Mouse (Mus musculus) forebrain, embryonic 14.5 days (tissue): Measurements from ENCODE around the gene Gm29666. TPM values are rescaled to one million over a fixed set of nuclear protein-coding genes. Genes with fewer than 3 reads are reported as not detected.
"Not testable (repeated sequence)": the region's sequence is repeated elsewhere in the genome, so short reads cannot be mapped to it uniquely, and the experiment has no call there.

ENCODE experiments used
- ATAC-seq: fragments of 200-750 bp; cut with Nextera tagmentation; 2 replicates; pipeline ENCODE4 v1.8.0; 2017; ENCODE audit warnings: mild to moderate bottlenecking, moderate library complexity
- DNase-seq: peaks from one replicate; pipeline ENCODE4 v3.0.0-alpha.2; 2015; ENCODE audit warnings: low spot score
- H3K27ac ChIP-seq: fragments of 300-500 bp; sonication (generic); 2 replicates; pipeline ENCODE4 v1.5.1; 2014; ENCODE audit warnings: low read depth, mild to moderate bottlenecking, control low read depth, low read length, moderate library complexity
- H3K27me3 ChIP-seq: fragments of 300-500 bp; sonication (generic); replicated peaks from 2 replicates; pipeline ENCODE4 v1.6.1; 2014; ENCODE audit warnings: low read length, control low read depth, mixed read lengths; ENCODE audit not compliant: control insufficient read depth, insufficient read depth
- H3K36me3 ChIP-seq: fragments of 300-500 bp; sonication (generic); 2 replicates; pipeline ENCODE4 v1.6.1; 2014; ENCODE audit warnings: low read length, control low read depth; ENCODE audit not compliant: control insufficient read depth, insufficient read depth
- H3K4me1 ChIP-seq: fragments of 300-500 bp; sonication (generic); 2 replicates; pipeline ENCODE4 v1.6.1; 2014; ENCODE audit warnings: antibody characterized with exemption, low read length, control low read depth; ENCODE audit not compliant: control insufficient read depth, insufficient read depth
- H3K4me2 ChIP-seq: fragments of 300-500 bp; sonication (generic); 2 replicates; pipeline ENCODE4 v1.6.1; 2014; ENCODE audit warnings: mild to moderate bottlenecking, control low read depth, low read length
- H3K4me3 ChIP-seq: fragments of 300-500 bp; sonication (generic); 2 replicates; pipeline ENCODE4 v1.5.1; 2014; ENCODE audit warnings: low read depth, low read length, control low read depth
- H3K9ac ChIP-seq: fragments of 300-500 bp; sonication (generic); 2 replicates; pipeline ENCODE4 v1.6.1; 2014; ENCODE audit warnings: mild to moderate bottlenecking, low read length, control low read depth, moderate library complexity
- H3K9me3 ChIP-seq: fragments of 300-500 bp; sonication (generic); replicated peaks from 2 replicates; pipeline ENCODE4 v1.6.1; 2016; ENCODE audit warnings: low read length, control low read depth, mixed read lengths; ENCODE audit not compliant: control insufficient read depth
- WGBS: fragments of 180-500 bp; shearing (Covaris S2); extraction: QIAGEN DNeasy Blood & Tissue Kit; methylation state at CpG from one replicate; pipeline ENCODE4 v1.1.7; 2014; 5-methylcytosine and 5-hydroxymethylcytosine counted together
- polyA plus RNA-seq: library from polyadenylated mRNA; unstranded; fragments of >200 nt; fragmentation: Nextera tagmentation; extraction: Ambion mirVana; gene quantifications from 2 replicates; pipeline ENCODE4 v1.2.1, GENCODE M21; 2014

Gm29666 gene
- polyA plus RNA-seq, 1 experiment from 2014 or later: 0.30 TPM

DNA sequence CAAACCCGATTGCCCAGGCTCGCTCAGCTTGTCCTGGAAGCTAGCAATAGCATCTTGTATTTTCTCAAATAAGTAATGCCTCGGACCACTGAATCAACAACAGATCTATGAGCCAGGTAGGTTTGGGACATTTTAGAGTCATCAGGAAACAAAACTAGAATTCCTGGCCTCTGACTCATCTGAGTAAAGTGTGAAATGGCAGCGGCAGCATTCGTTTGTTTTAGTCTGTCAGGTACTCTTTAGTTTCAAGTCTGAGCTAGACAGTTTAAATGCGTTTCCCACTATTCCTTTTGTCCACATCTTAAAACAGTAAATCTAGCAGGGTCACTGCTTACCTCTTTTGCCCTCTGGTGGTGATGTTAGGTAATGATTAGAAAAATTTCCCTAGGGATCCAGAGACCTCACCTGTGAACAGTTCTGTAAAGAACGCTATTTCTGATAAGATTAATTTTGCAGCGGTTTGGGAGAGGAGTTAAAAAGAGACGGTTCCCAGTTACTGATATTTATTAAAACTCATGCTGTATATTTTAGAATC is 5.0 kb upstream of the Gm29666 start:
- H3K27ac ChIP-seq: no peak overlapping the region
- H3K27me3 ChIP-seq: no peaks in the 10 kb centered on the region
- ATAC-seq: no peak
- WGBS: 12% methylated on average over 9 of the region's 9 CpGs
- peak overlapping the region; percentile 94 for H3K9ac ChIP-seq
- H3K36me3 ChIP-seq: peaks cover 26% of the 10 kb centered on the region
- peak overlapping the region; percentile 98 for H3K4me3 ChIP-seq
- peak; percentile 84 for DNase-seq
- peak overlapping the region; percentile 89 for H3K4me2 ChIP-seq
- peaks cover 21% of the 10 kb centered on the region for H3K4me1 ChIP-seq
- no peaks in the 10 kb centered on the region for H3K9me3 ChIP-seq

DNA sequence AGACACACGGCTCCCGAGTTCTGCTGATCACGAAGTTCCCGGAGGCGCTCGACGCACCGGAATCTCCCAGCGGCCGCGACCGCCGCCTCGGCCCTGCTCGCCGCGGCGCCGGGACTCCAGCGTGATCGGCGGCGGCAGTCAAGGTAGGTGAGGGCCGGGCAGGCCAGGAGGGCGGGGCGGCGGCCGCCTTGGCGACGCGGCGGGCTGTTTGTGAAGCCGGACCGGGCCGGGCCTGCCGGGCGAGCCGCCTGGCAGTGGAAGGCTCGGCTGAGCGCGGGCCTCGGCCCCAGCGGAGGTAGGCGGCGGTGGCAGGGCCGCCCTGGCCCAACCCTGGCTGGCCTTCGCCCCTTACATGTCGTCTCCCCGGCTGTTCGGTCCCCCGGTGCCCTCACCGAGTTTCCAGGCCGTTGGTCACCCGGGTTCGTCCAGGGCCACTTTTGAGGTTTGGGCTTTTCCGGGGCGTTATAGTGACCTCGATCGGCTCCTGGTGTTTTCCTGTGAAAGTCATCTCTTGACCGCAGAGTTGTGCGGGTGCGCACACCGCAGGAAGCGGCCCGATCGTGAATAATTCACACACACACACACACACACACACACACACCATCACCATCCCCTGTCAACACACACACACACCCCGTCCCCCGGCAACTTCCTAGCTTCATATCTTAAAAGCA is 3.8 kb upstream of the Gm29666 start:
- H3K27me3 ChIP-seq: no peaks in the 10 kb centered on the region
- peak overlapping the region; percentile 98 for H3K4me3 ChIP-seq
- H3K36me3 ChIP-seq: peaks cover 14% of the 10 kb centered on the region
- DNase-seq (peak; percentile 16), ATAC-seq (peak; percentile 79)
- H3K9me3 ChIP-seq: no peaks in the 10 kb centered on the region
- H3K27ac ChIP-seq: peak overlapping the region; percentile 94
- peak overlapping the region; percentile 89 for H3K4me2 ChIP-seq
- 0% methylated on average over 68 of the region's 68 CpGs for WGBS
- H3K9ac ChIP-seq: peak overlapping the region; percentile 94
- H3K4me1 ChIP-seq: peaks cover 21% of the 10 kb centered on the region

DNA sequence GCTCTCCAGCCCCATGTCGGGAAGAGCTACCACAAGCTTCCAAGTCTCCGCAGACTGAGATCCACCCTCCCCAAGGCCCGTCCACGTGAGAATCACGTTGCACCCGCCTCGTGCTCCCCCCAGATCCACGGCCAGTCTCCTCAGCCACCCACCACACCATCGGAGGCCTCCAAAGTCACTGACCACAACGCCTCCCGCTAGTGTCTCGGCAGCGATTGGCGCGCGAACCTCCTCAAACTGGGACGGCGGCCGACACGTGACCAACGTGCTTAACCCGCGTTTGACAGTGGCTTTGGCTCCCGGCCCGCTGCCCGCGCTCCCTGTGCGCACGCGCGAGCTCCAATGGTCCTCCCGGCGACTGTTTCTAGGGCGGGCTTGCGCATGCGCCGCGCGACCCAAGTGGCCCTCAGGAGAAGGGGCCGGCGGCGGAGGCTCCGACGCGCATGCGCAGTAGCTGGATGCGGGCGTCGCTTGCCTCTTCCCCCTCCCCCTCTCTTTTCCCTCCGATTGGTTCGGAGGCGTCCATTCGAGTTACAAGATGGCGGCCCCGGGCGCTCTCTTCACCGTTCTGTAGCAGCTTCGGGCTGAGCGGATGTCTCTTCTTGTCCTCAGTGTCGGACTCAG is 3.2 kb upstream of the Gm29666 start, which contains the start of gene Nup50:
TSS of gene Nup50 (plus strand) at position 528 of the 624 bp plus-strand sequence.
- DNase-seq (peak; percentile 99), ATAC-seq (peak; percentile 91)
- H3K9me3 ChIP-seq: no peaks in the 10 kb centered on the region
- peaks cover 21% of the 10 kb centered on the region for H3K4me1 ChIP-seq
- H3K4me2 ChIP-seq: peak within 1 kb of the TSS; percentile 89
- H3K4me3 ChIP-seq: peak within 1 kb of the TSS; percentile 98
- peak within 1 kb of the TSS; percentile 94 for H3K9ac ChIP-seq
- H3K36me3 ChIP-seq: peaks cover 9% of the 10 kb centered on the region
- H3K27ac ChIP-seq: peak within 1 kb of the TSS; percentile 94
- H3K27me3 ChIP-seq: no peaks in the 10 kb centered on the region
- WGBS: under 1% methylated on average over 60 of the region's 60 CpGs

DNA sequence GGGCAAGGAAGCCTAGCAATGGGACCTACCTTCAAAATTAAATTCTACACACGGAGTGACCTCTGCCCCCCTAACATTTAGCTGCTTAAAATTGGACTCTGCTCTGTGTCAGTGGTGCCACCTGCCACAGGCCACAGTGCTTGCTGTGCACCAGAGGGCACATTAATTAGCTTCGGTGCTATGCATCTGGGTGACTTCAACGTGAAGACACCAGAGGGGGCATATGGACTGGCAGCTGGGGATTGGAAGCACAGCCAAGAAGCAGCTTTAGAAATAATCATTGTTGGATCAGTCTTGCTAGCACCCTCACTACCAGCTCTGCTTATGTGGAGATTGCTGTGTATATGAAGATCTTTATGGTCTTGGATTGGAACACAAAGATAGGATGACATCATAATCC is 6.6 kb downstream of the Gm29666 start:
- Histone ChIP-seq H3K9ac (no peak overlapping the region), H3K9me3 (no peaks in the 10 kb centered on the region), H3K36me3 (no peaks in the 10 kb centered on the region), H3K4me3 (no peak overlapping the region), H3K4me2 (no peak overlapping the region), H3K4me1 (no peaks in the 10 kb centered on the region), H3K27me3 (no peaks in the 10 kb centered on the region), H3K27ac (no peak overlapping the region)
- DNase-seq (peak; percentile 39), ATAC-seq (no peak)
- 72% methylated on average over 3 of the region's 3 CpGs for WGBS

DNA sequence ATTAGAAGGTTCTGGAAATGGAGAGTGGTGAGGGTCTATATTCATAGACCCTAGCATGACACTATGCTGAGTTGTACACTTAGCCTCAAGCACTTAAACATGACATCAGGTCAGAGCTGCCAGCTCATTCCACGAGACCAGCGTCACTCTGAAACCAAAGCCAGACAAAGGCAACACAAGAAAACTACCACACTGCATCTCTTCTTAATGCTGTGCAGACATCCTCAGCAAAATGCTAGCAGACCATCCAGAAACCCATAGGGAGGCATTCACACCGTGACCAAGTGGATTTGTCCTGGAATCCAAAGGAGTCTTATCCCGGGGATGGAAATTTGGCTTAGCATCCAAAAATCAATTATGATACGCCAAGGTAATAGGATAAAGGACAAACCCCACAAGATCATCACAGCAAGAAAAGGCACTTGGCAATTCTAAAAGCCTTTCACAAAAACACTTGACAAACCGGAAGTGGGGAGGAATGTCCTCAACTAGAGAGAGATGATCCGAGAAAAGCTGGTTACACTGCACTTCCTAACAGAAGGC is 15.9 kb downstream of the Gm29666 start:
- H3K4me2 ChIP-seq: no peak overlapping the region
- H3K9me3 ChIP-seq: no peaks in the 10 kb centered on the region
- no peaks in the 10 kb centered on the region for H3K27me3 ChIP-seq
- H3K4me1 ChIP-seq: no peaks in the 10 kb centered on the region
- H3K36me3 ChIP-seq: no peaks in the 10 kb centered on the region
- no peak overlapping the region for H3K27ac ChIP-seq
- DNase-seq (no peak), ATAC-seq (no peak)
- H3K9ac ChIP-seq: no peak overlapping the region
- WGBS: 75% methylated on average over 7 of the region's 7 CpGs
- no peak overlapping the region for H3K4me3 ChIP-seq

DNA sequence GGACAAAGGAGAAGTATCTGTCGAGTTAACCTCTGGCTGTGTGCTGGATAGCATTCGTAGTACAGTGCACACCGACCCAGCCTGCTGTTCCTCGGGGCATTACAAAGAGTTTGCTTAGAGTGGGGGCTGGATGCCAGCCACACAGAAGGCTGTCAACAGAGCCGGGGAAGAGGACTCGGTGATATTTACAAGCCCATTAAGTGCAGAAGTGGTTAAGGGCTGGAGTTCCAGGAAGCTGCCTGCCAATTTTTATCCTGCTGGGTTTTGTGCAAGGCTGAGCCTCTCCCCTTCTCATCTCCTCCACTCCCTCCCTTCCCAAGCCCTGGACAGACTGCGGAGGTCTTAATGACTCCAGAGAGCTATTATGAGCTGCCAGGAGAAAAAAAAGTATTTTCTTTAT is 21.8 kb downstream of the Gm29666 start:
- Histone ChIP-seq H3K4me3 (no peak overlapping the region), H3K9ac (peak overlapping the region; percentile 35; the same call in 1 of the 2 replicates), H3K4me1 (peaks cover 12% of the 10 kb centered on the region; the same call in 1 of the 2 replicates), H3K4me2 (peak overlapping the region; percentile 28; the same call in 1 of the 2 replicates), H3K27ac (peak overlapping the region; percentile 52), H3K36me3 (no peaks in the 10 kb centered on the region), H3K9me3 (no peaks in the 10 kb centered on the region), H3K27me3 (no peaks in the 10 kb centered on the region)
- DNase-seq (peak; percentile 88), ATAC-seq (peak; percentile 88; the same call in 1 of the 2 replicates)
- WGBS: 10% methylated on average over 7 of the region's 7 CpGs

DNA sequence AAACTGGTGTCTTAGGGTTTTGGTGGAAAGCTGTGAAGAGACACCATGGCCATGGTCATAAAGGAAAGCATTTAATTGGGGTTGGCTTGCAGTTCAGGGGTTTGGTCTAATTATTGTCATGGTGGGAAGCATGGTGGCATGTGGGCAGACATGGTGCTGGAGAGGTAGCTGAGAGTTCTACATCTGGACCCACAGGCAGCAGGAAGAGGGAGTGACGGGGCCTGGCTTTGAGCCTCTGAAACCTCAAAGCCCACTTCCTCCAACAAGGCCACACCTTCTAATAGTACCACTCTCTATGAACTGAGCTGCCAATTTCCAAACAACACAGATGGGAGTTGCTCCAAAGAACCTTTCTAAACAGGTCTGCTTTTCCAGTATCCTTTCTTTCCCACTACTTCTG is 23.2 kb downstream of the Gm29666 start:
- H3K4me2 ChIP-seq: no peak overlapping the region

DNA sequence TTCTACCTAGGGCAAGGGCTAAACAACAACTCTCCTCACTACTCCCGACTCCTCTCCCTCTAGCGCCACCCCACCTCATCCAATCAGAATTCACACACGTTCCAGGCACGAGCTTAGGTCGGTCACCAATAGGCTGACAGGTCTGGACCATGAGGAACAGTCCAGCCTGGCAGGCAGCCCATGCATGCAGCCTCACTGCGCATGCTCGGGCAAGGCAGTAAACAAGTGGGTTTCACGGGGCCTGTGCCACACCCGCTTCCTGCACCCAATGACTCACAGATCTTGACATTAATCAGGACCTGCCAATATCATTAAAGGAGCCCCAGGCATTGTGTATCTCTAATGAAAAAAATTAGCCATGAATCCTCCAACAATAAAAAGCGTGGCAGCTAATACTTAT is 23.6 kb downstream of the Gm29666 start:
- not testable (repeated sequence) for H3K9me3 ChIP-seq, H3K36me3 ChIP-seq, H3K4me2 ChIP-seq, H3K27me3 ChIP-seq, H3K4me3 ChIP-seq, H3K27ac ChIP-seq, H3K9ac ChIP-seq, DNase-seq, ATAC-seq
- peaks cover 12% of the 10 kb centered on the region; the same call in 1 of the 2 replicates for H3K4me1 ChIP-seq
- WGBS: 83% methylated on average over 10 of the region's 10 CpGs

More for the DNA sequence above, 23.2 kb downstream of the Gm29666 start:
- no peak overlapping the region for H3K27ac ChIP-seq
- WGBS: 88% methylated on average over 1 of the region's 1 CpGs
- H3K4me1 ChIP-seq: peaks cover 12% of the 10 kb centered on the region; the same call in 1 of the 2 replicates
- H3K9ac ChIP-seq: no peak overlapping the region
- H3K9me3 ChIP-seq: no peaks in the 10 kb centered on the region
- H3K36me3 ChIP-seq: no peaks in the 10 kb centered on the region
- ATAC-seq: no peak
- H3K27me3 ChIP-seq: no peaks in the 10 kb centered on the region
- DNase-seq: no peak
- no peak overlapping the region for H3K4me3 ChIP-seq
